Mouse (Mus musculus): ENCODE measurements at regions not wholly inside any gene's neighbourhood (a gene's known extent, or its start where the extent isn't known, plus 50 kb on each side); places are given as distances from the start of the nearest gene placed in this dataset.

DNA sequence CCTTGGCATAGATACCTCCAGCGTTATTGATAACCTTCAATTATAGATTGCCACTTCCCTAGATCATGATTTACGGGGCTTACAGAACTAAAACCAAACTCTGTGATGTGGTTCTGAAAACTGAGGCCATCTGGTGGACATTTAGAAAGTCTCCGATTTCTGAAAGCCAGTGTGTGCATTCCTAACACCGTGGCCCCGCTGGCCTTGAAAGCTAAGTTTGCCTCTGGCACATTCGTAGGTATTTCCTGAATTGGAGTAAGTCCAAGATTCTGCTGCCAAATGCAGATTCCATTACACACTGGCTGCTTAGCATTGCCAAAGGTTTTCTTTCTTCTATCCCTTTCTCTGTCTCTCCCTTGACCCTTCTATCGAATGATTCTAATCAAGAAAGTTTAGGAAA lies 55.7 kb upstream of the Tmpo start:
- TF ChIP-seq CTCF (IDR thresholded peaks at IDR 0.05; ENCODE audit: control insufficient read depth, insufficient read depth, low read length) (peak; percentile 30; the same call in 1 of the 2 replicates), POLR2A (IDR thresholded peaks at IDR 0.05; ENCODE audit: borderline replicate concordance, control insufficient read depth, low read depth, low read length) (no peak)
